Mouse (Mus musculus) spleen, adult 18-20 months (tissue): ENCODE data around the gene Atp5e.

Source experiments
- DNase-seq, 2 experiments: peaks; one replicate each; pipeline ENCODE4 v3.0.0; 2022; ENCODE audit warnings: mixed read lengths in 2 of 2

Gene Atp5e

DNA sequence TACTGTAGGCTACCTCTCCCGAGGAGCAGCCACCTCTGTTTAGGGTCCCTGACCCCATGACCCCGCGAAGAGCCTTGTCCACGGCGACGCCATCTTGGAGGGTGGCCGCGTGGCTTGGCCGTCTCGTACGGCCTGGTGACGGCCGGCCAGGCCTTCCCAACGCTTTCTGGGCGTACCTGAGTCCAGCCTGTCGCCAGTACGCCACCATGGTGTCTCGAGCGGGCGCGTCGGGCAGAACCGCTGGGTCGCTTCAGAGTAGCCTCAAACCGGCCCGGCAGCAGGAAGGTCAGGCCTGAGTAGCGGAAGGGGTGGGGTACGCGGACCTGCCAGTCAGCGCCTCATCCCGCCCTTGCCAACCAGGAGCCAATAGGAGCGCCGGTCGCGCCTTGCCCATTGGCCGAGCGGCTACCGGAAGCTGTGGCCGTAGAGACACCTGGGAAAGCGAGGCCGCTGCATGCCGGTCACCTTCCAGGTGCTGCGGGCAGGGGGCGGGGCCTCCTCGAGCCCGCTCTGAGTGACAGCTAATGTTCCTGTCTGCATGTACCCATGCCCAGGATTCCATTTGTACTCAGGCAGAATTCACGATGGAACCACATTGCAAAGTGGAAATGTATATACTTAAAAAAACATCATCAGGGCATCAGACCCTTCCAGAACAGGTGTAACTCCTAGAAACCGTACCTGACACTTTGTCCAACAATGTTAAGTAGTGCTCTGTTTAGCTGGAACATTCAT lies at the start of gene Atp5e:
Gene Atp5e, minus strand, starts transcription at position 317 of the 735 bp plus-strand sequence.
- peak; percentile 92 to 94 for DNase-seq

DNA sequence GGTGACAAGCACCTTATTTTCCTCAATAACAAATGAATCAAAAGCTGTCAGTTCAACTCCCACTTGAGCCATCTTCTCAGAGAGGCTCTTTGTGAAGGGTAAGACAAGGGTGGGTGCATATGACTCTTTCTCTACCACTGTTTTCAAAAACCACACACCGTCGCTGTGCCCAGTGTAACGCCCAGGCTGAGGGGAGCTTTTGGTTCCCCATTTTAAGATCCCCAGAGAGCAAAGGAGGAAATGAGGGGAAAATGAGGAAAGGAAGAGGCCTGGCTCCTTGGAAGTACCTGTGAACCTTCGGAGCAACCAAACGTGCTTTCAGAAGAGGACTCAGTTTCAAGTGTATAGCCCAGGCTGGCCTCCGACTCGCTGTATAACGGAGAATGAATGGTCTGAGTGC lies 45.9 kb upstream of the Atp5e start:
- DNase-seq = no peak

DNA sequence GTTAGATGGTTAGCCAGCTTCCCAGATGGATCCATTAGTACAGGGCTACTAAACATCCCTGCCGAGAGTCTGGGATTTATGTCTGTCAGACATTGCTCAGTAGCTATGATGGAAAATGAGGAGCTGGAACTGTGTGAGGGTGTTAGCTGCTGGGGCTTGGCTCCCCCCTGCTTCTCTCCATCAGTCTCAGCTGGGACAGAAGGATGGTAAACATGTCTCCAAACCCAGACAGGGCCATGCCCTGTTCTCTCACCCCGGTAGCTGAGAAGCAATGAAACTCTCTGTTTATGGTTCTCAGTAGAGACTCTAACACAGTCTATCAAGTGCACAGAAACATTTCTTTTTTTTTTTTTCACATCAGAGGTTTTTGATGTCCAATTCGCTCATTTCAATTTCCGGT lies 44.1 kb upstream of the Atp5e start:
- no peak for DNase-seq

DNA sequence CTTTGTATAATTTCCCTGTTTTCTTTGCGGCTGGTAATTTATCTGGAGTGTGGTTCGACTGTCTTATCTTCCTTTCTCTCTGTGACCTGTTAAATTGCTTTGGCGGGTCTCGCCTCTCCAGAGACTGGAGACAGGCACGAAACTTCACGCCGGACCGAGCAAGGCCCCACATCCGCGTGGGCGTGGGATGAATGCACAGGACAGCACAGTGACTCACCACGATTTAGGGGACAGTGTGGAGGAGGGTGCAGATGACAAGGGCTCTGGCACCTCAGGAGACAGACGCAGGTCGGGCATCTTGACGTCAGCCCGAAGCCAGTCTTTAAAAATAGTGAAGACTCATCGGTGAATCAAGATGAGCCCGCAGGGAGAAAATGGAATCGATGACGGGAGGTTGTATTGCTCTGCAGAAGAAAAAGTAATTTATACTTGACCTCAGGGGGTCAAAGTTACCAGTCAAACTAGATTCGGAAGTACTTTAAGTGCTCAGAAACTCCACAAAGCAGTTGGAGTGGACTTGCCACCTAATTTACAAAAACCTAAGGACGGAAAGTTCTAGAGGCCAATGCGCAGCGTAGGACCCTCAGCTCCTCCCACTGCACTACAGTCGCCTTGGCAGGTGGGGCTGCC lies 39.0 kb upstream of the Atp5e start:
- no peak for DNase-seq

DNA sequence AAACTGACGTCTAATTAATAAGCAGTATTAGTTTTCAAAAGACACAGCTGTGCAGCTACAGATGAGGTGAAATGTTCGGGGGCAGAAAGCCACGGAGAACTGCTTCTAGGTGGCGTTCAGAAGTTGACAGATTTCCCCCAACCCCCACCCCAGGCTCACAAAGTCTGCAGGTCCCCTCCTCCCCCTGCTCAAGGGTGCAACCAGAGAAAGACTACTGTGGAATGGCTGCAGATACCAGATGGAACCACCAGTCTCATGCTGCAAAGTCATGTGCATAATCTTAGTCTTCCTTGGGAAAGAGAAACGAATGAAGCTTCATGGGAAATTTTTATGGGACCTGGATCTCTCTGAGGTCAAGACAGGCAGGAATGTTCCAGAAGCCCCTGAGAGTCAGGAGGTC lies 38.4 kb upstream of the Atp5e start:
- DNase-seq = no peak

DNA sequence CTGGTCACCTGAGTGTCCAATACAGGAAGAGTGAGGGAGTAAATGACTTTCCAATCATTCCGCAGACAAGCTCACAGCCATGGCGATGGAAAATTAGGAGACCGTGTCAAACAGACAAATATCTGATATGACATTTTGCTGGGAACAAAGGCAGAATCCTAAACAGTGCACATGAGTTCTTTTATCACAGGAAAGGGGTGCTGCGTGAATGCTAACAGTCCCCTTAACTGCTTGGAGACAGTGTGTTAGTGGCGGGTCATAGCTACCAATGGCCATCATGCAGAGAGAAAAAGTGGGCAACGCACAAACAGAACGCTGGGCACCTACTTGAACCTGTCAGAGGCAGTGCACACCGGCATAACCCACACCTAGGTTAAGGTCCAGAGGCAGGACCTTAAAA lies 37.6 kb upstream of the Atp5e start:
- DNase-seq = no peak

DNA sequence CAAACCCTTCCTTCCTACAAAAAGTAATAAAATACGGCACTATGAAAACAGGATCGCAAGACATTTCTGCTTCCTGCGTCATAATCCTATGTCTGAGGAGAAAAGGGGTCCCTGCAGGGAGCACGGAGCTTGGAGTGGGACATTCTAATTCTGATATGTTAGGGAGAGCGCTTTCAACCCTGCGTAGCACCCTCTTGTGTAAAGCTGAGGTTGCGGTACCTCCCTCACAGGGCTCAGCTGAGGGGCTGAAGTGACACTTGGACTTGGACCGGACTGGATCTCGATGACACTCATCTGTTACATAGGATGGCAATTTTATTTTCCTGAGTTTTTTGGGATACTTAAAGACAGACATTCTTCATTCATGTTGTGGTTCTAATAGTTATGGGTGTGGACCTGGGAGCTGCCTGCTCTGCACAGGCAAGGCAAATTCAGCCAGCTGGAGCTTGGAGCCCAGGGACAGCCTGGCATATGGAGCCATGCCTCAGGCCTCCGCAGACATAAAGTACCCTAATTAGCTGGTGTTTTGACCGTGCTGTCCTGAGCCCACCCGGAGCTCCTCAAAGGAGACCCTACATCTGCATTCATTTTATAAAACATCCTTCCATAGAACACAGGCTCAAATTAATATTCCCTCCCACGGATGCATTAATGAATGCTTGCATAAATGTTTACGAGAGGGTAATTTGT lies 37.1 kb upstream of the Atp5e start:
- DNase-seq = no peak

DNA sequence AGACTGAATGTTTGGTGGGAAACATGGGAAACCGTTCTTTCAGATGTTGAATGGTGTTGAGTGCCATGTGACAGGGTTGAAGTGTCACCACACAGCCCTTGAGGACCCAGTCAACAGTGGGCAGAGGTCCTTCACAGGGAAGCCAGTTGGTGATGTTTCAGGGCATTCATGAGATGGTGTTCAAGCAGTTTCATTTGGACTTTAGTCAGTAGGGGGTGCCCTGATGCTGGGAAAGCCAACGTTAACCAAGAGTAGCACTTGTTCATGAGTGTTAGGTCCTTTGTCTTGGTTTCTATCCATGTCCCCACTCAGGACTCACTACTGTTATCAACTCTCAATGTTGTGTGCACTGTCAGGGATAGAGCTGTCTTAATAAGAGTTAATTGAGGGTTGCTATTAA lies 29.0 kb upstream of the Atp5e start:
- DNase-seq = peak in 1 of 2 experiments; percentile 57

DNA sequence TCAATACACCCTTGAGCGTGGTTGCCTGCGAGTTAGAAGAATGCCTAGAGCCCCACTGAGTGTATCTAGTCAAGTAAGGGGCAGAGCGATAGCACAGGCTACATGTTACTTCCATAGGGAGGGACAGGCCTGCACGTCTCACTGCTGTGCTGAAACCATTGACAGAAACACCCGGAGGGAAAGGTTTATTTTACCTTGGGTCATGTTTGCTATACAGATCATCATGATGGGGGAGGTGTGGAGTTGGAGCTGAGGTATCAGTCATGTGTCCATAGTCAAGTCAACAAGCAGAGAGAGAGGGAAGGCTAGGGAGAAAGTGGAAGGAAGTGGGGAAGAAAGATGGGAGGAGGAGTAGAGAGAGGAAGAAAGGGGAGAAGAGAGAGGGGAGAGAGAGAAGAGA lies 23.1 kb upstream of the Atp5e start:
- DNase-seq = no peak

DNA sequence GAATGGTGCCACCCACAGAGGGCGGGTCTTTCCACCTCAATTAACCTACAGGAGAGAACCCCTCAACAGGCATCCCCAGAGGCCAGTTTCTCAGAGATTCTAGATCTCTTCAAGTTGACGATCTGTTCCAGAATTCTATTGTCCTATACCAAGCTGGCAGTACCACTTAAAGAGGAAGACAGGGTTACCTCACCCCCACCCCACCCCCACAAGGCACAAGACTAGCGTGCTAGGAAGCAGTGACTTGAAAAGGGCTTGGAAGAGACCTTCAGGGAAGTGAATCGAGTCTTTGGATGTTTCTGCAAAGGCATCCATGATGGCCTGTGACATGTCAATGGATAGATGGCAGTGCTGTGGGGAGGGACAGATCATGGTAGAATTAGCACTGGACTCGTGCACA lies 14.8 kb upstream of the Atp5e start:
- DNase-seq = no peak

DNA sequence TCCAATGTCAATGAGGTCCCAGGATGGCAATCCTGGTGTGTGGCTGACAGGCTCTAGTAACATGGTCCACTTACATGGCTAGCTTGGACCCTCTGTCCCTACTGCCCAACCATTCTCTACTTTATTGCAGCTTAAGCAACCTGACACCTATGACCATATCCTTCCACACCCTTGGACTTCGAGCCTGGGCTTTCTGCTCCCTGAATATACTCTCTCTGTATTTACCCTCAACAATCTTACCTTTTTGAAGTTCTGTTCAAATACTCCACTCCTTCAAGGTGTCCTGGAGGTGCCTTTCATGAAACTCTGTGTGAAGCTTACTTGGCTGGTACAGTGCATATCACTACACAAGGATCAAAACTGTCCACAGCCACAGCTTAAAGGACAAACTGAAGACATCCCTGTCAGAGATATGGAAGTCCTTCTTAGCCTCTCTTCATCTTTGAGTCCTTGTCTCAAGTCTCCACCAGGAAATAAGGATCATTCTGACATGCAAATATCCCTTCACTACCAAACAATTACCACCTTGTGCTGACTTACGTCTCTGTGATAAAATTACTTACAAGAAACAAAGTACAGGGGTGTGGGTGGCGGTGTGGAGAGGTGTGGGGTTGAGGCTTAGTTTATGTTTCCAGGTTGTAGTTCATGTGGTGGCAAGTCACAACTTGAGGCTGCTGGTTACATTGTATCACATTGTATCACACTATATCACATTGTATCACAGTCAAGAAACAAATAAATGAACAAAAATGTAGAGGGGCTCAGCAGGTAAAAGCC lies 13.8 kb upstream of the Atp5e start:
- DNase-seq = no peak

DNA sequence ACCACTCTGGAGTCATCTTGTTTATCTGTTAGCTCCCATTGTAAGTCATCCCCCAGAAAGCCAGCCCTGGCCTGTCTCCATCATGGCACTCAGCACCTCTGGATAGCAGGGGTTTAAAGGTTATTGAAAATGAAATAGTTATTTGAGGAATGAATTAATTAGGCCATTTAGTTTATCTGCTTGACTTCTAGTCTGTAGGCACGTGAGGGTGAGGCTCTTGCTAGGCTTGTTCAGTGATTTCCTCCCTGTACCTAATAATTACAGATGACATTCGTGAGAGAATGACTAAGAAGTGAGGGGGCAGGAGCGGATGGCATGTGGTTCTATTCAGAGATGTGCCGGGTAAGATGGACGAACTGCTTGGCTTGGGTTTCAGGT lies 9.6 kb upstream of the Atp5e start:
- peak in 1 of 2 experiments; percentile 10 for DNase-seq

DNA sequence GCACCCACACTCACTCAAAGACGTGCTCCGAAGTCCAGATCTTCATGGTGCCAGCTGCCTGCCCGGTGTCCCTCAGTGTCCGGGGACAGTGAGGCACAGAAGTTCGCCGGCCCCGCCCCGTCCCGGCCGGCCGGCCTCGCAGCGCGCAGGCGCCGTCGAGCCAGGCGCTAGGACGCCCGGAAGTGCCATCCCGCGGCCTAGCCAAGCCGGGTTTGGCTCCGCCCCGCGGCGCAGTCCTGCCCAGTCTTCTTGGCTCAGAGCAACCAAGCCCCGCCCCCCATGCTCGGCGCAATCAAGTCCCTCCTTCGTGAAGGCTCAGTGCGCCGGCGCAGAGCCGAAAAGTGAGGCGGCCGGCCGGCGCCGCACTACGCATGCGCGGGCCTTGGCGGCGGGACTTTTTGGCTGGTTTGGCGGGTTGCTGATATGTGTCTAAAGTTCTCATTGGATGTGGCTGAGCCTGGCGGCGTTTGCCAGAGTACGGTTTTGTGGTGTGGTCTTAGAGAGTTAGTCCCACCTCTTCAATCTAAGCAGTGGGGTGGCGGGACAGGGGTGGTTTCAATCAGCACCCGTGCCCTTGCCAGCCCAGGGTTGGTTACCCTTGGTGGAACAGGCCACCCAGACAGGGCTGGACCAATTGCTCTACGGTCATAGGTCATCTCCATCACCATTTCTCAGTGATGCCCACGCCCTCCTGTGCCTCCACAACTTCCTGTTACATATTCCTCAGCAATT lies 9.1 kb upstream of the Atp5e start, which contains the start of gene Prelid3b:
Gene Prelid3b, minus strand, starts transcription at position 264 of the 732 bp plus-strand sequence.
- DNase-seq = peak; percentile 99 to 100

DNA sequence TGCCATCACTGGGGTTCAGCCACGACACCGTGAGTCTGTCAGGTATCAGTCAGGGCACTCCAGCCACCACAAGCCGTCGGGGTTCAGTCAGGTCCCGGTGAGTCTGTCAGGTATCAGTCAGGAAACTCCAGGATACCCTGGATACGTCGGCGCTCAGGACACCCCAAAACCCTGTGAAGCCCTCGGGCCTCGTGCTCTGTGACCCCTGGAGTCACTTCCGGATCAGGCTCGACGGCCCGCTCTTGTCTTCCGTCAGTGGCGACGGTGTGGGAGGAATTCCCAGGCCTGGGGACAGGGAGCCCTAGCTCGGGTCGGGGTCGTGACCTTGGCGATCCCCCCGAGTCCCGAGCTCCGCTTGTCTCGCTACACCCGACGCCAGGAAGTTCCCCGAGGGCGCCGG lies 8.5 kb upstream of the Atp5e start:
- DNase-seq = no peak

DNA sequence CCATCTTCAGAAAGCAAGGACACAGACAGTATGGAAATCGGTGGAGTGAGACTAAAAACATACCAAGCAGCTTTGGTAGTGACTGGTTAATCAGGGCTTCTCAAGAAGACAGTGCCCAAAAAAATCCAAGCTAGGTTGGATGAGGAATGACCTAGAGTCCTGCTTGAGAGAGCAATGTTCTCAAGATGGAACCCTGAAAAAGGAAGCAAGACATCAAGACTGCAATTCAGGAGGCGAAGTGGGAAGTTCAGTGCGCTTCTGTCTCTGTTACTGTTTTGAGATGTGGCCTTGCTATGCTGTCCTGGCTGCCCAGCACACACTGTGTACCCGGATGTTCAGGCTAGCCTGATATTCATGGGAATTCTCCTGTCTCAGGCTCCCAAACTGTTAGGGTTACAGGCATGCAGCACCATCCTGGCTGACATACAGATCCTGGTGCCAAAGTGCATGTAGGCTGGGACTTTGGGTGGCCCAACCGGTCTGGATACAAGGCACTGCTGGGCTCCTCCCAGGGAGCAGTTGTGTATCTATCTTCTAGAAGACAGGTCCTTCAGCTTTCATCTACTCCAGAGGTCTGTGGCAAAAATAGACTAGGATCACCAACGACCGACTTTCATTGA lies 7.0 kb upstream of the Atp5e start:
- DNase-seq = no peak

DNA sequence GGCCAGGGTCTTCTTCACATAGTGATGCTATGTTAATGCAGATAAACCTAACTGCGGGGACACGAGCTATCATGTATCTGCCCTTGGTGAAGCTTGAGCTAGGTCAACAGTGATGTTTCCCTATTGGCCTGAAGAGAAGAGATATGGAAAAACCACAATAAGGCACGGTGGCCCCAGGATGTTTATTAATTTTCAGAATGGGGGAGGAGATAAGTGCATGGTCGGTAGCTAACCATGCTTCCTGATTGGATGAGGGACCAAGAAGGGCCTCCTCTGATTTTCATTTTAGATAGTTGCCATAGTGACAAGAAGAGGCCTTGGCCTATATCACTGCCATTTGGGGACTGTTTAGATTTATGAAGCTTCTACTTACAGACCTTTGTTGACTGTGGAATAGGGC lies 6.4 kb upstream of the Atp5e start:
- DNase-seq = no peak

DNA sequence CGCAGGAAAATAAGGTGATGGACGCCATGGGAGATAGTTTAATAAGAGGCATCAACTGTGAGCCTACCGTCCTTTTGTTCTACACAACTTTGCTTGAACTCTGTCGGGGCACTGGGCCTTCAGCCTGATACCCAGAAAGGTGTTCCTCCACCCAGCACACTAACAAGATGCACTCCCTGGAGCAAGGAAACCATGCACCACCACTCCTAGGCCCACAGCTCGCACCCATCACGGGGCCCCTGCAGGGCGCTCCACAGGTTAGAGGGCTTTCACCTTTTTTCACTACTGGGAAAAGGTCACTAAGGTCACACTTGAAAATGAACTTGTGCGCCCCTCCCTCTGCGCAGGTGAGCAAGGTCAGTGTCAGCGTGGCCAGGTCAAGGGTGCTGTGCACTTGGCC lies 535 bp downstream of the Atp5e start:
- peak; percentile 14 to 20 for DNase-seq

DNA sequence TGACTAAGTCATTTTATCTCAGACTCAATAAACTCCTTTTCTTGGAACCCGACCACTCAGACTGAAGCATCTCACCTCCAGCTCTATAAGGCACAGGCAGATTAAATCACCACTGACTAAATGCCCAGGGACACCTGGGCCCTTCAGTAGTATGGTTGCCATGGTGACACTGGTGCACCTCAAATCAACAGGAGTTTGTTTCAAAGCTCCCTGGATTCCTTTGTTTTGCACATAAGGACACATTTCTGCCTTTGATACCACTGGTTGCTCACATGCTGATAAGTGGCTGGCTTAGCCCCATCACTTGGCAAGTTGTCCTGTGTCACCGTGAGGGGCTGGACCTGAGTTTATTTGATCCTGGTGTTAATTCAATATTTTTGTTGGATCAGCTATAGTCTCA lies 4.5 kb downstream of the Atp5e start:
- no peak for DNase-seq

DNA sequence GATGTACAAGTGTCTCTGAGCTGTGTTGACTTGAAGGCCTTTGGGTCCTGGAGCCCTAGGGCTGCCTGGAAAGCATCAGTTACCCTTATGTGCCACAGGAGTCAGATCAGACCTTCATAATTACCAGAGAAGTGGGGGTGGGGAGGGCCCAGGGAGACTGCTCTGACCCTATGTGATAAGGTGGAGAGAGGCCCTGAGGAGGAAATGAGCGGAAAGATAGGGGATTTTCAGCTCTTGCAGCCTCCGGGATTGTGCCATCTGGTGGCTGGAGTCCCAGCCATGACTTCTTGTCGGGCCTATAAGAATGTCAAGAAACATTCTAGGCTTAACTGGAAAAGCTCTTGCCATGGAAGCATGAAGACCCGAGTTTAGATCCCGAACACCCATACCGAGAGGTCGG lies 10.2 kb downstream of the Atp5e start:
- no peak for DNase-seq

DNA sequence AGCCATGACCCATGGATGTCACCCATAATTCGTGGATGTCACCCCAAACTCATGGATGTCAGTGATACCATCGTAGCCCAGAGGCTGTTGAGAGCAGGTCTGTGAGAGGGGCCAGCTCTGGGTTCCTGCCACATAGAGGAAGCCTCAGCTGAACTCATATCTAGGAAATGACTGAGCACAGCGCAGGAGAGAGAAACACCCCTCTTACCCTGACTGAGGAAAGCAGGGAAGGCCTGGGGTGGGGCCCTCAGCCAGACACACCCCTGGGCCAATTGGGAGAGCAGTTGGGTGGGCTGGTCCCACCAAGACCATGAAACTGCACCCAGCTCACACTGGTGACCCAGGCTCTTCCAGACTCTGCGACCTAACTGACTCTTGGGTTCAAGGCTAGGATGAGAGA lies 13.6 kb downstream of the Atp5e start, which contains the start of gene Tubb1:
Gene Tubb1, plus strand, starts transcription at position 343 of the 400 bp plus-strand sequence.
- DNase-seq = no peak

DNA sequence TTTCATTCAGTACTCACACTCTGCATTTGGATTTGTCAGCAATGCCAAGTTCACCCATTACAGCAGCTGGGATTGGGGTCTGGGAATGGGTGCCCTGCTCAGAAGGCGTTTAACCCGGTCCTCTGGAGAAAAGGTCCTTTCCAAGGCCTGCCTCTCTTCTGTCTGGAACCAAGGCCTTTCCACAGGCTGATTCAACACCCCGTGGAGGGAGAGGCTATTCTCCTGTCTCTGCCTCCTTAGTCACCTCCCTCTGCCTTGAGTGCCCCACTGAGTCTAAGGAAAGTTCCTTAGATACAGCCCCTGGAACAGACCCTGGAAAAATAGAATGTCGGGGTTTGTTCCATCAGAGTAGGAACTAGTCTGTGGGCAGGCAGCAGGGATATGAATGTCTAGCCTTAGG lies 15.5 kb downstream of the Atp5e start:
- DNase-seq = no peak

DNA sequence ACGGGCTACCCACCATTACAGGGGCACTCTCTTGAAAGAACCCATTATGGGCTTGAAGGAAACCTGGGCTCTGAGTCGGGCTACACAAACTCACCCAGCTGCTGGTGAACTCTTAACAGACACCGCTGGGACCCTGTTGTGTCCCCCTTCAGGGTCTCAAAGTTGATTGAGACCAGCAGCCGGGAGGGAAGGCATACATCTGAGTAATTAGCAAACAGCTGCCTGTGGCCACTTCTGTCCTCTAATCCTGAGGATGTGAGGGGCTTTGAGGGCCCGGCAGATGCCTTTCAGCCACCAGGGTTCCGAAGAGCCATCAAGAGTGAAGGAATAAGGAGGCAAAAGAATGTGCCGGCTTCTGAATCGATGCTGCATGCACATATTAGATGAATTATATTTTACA lies 17.0 kb downstream of the Atp5e start:
- DNase-seq = no peak
